Mouse (Mus musculus) embryonic facial prominence, embryonic 14.5 days (tissue): ENCODE measurements around the gene Slc38a2. TPM values are rescaled to one million over a fixed set of nuclear protein-coding genes. Genes with fewer than 3 reads are reported as not detected.

Experiments
- ATAC-seq: fragments of 200-750 bp; cut with Nextera tagmentation; 2 replicates; pipeline ENCODE4 v1.8.0; 2017; ENCODE audit warnings: low read depth, moderate number of reproducible peaks, moderate TSS enrichment
- DNase-seq: peaks from one replicate; pipeline ENCODE4 v3.0.0-alpha.2; 2015; ENCODE audit warnings: low spot score
- H3K27ac ChIP-seq: fragments of 300-500 bp; sonication (generic); replicated peaks from 2 replicates; pipeline ENCODE4 v1.5.1; 2014; ENCODE audit warnings: low read depth, mild to moderate bottlenecking, low read length, moderate library complexity
- H3K27me3 ChIP-seq: fragments of 300-500 bp; sonication (generic); replicated peaks from 2 replicates; pipeline ENCODE4 v1.6.1; 2014; ENCODE audit warnings: low read length; ENCODE audit not compliant: control insufficient read depth, insufficient read depth
- H3K36me3 ChIP-seq: fragments of 300-500 bp; sonication (generic); 2 replicates; pipeline ENCODE4 v1.6.1; 2014; ENCODE audit warnings: low read length, mixed read lengths; ENCODE audit not compliant: control insufficient read depth, insufficient read depth
- H3K4me1 ChIP-seq: fragments of 300-500 bp; sonication (generic); 2 replicates; pipeline ENCODE4 v1.6.1; 2014; ENCODE audit warnings: antibody characterized with exemption, low read length; ENCODE audit not compliant: control insufficient read depth, insufficient read depth
- H3K4me2 ChIP-seq: fragments of 300-500 bp; sonication (generic); 2 replicates; pipeline ENCODE4 v1.6.1; 2014; ENCODE audit warnings: low read depth, mild to moderate bottlenecking, low read length, moderate library complexity, mixed read lengths
- H3K4me3 ChIP-seq: fragments of 300-500 bp; sonication (generic); 2 replicates; pipeline ENCODE4 v1.5.1; 2014; ENCODE audit warnings: low read depth, mild to moderate bottlenecking, low read length
- H3K9ac ChIP-seq: fragments of 300-500 bp; sonication (generic); 2 replicates; pipeline ENCODE4 v1.6.1; 2014; ENCODE audit warnings: low read depth, mild to moderate bottlenecking, low read length, moderate library complexity, mixed read lengths
- H3K9me3 ChIP-seq: fragments of 300-500 bp; sonication (generic); 2 replicates; pipeline ENCODE4 v1.6.1; 2016; ENCODE audit warnings: low read length; ENCODE audit not compliant: control insufficient read depth
- WGBS: fragments of 180-500 bp; shearing (Covaris S2); extraction: QIAGEN DNeasy Blood & Tissue Kit; methylation state at CpG from one replicate; pipeline ENCODE4 v1.1.7; 2014; 5-methylcytosine and 5-hydroxymethylcytosine counted together
- polyA plus RNA-seq: library from polyadenylated mRNA; unstranded; fragments of >200 nt; fragmentation: Nextera tagmentation; extraction: Ambion mirVana; gene quantifications from 2 replicates; pipeline ENCODE4 v1.2.1, GENCODE M21; 2014

Slc38a2 gene
- polyA plus RNA-seq, 1 experiment from 2014 or later, result 147 TPM

DNA sequence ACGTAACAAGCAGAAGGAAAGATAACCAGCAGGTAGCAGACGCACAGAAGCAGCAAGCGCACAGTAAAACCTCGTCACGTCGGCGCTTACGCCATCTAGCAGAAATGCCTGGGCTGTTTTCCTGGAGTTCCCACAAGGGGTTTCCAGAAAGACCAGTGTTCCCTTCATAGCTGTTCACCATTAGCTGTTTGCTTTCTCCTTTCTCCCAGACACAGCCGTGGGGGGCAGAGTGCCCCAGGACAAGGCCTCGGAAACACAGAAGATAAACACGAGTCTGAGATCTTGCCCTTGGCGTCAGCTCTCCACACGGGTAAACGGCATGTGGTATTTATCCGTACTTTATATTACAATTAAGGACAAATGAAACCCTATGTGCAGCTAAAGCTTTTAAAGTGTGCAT is 23.8 kb downstream of the Slc38a2 start:
- DNase-seq (no peak), ATAC-seq (no peak)
- no peaks in the 10 kb centered on the region for H3K36me3 ChIP-seq
- 0 out of 2 replicates have a peak overlapping the region, but pooled peaks have one; percentile 11 for H3K4me2 ChIP-seq
- no peaks in the 10 kb centered on the region for H3K9me3 ChIP-seq
- 0 out of 2 replicates have a peak, but pooled peaks cover 5% of the 10 kb centered on the region for H3K27me3 ChIP-seq
- H3K4me1 ChIP-seq, result 0 out of 2 replicates have a peak, but pooled peaks cover 6% of the 10 kb centered on the region
- H3K4me3 ChIP-seq, result no peak overlapping the region
- WGBS, result 63% methylated on average over 15 of the region's 15 CpGs
- no peak overlapping the region for H3K9ac ChIP-seq
- H3K27ac ChIP-seq, result no peak overlapping the region

DNA sequence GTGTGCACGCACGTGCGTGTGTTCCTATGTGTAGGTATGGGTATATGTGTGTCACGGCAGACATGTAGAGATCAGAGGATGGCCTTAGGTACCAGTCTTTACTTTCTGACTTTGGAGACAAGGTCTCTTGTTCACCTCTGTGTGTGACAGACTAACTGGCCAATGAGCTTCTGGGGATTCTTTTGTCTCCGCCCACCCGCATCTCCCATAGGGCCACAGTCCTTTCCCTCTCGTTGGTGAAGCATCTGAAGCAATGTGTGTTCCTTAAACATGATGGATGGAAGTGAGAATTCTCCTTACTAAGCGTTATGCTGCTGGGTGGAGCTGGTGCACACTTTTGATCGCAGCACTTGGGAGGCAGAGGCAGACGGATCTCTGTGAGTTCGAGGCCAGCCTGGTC is 24.5 kb downstream of the Slc38a2 start:
- no peaks in the 10 kb centered on the region for H3K9me3 ChIP-seq
- no peak overlapping the region for H3K27ac ChIP-seq
- H3K4me3 ChIP-seq, result no peak overlapping the region
- 0 out of 2 replicates have a peak, but pooled peaks cover 5% of the 10 kb centered on the region for H3K27me3 ChIP-seq
- H3K9ac ChIP-seq, result no peak overlapping the region
- no peak for ATAC-seq
- H3K36me3 ChIP-seq, result no peaks in the 10 kb centered on the region
- H3K4me1 ChIP-seq, result 0 out of 2 replicates have a peak, but pooled peaks cover 6% of the 10 kb centered on the region
- DNase-seq, result no peak
- no peak overlapping the region for H3K4me2 ChIP-seq
- WGBS, result 83% methylated on average over 11 of the region's 11 CpGs

DNA sequence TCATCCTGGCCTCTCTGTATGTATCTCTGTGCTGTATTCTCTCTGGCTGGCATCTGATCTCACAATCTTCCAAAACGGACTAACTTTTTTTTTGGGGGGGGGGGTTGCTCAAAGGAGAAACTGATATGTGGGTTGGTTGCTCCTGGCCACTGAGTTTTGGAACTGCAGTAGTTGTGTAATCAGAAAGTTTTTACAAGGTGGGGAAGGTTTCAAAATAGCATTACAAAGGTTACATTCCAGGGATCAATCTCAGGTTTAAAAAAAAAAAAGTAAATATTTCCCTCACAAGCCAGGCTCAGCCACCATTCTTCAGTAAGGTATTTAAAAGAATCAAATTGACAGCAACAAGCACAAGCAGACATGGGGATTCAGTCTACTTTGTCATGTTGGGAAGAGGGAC is 25.4 kb downstream of the Slc38a2 start:
- DNase-seq (no peak), ATAC-seq (no peak)
- H3K4me1 ChIP-seq, result 0 out of 2 replicates have a peak, but pooled peaks cover 6% of the 10 kb centered on the region
- no peaks in the 10 kb centered on the region for H3K27me3 ChIP-seq
- H3K4me3 ChIP-seq, result no peak overlapping the region
- no peak overlapping the region for H3K4me2 ChIP-seq
- 46% methylated on average over 1 of the region's 1 CpGs for WGBS
- no peaks in the 10 kb centered on the region for H3K36me3 ChIP-seq
- H3K27ac ChIP-seq, result no peak overlapping the region
- H3K9me3 ChIP-seq, result no peaks in the 10 kb centered on the region
- H3K9ac ChIP-seq, result no peak overlapping the region

DNA sequence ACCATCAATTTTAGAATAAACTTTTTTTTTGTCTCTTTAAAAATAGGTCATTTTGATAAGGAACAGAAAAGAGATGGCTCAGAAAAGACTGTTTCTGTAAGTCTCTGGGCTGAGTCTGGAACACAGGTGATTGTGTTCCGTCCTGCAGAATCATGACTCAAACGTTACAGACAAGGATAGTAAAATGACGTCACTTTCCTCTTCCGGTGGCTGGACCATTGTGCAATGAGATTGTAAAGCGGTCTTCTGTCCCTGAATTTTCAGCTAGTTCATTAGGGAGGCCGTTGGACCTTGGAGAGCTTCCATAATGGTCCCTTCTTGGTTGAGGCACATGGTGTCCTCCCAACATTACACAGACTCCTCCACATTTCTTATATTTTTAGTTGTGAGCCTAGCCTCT is 29.8 kb downstream of the Slc38a2 start:
- Histone ChIP-seq H3K9ac (no peak overlapping the region), H3K36me3 (no peaks in the 10 kb centered on the region), H3K27ac (no peak overlapping the region), H3K4me1 (peaks cover 3% of the 10 kb centered on the region; the same call in 1 of the 2 replicates), H3K27me3 (no peaks in the 10 kb centered on the region), H3K9me3 (no peaks in the 10 kb centered on the region), H3K4me3 (no peak overlapping the region), H3K4me2 (no peak overlapping the region)
- no peak for DNase-seq
- 83% methylated on average over 6 of the region's 6 CpGs for WGBS
- no peak for ATAC-seq

DNA sequence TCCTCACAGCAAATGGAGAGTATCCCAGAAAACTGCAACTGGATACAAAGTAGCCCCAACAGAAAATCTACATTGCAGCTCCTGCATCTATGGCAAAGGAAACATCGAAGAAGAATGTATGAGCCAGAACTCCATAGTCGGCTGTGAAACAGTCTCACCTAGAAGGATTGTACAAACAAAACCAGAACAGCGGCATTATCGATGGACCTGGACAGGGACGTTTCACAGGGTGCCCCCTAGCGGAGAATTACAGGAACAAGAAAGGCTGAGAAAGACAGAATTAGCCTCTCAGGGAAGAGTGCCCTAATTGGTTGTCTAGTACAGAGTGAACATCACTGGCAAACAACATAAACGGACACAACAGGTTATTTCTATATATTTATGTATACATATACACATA is 32.9 kb downstream of the Slc38a2 start:
- DNase-seq (peak; percentile 85), ATAC-seq (peak; percentile 63; the same call in 1 of the 2 replicates)
- WGBS, result 6% methylated on average over 7 of the region's 7 CpGs
- Histone ChIP-seq H3K9ac (no peak overlapping the region), H3K36me3 (no peaks in the 10 kb centered on the region), H3K27me3 (no peaks in the 10 kb centered on the region), H3K4me2 (peak overlapping the region; percentile 47), H3K9me3 (no peaks in the 10 kb centered on the region), H3K4me1 (peaks cover 3% of the 10 kb centered on the region; the same call in 1 of the 2 replicates), H3K27ac (no peak overlapping the region), H3K4me3 (peak overlapping the region; percentile 10; the same call in 1 of the 2 replicates)

DNA sequence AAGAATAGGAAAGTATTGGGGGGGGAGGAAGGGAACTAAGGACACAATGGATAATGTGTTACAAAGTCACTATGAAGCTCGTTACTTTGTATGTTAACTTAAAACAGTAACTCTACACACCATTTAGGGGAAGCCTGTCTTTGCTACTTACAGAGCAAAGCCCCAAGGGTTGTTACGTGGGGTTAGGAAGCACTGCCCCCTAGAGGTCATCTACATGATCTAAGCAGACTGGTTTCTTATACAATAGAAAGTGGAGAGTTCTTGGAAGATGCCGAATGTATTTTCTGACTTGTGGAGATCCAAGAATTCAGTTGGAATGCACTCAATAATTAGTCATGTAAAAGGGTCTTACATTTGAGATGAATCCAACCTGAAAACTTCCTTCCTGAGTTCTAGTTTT is 33.6 kb downstream of the Slc38a2 start:
- DNase-seq (peak; percentile 94), ATAC-seq (peak; percentile 90)
- Histone ChIP-seq H3K4me1 (peaks cover 3% of the 10 kb centered on the region; the same call in 1 of the 2 replicates), H3K4me2 (peak overlapping the region; percentile 47), H3K9me3 (no peaks in the 10 kb centered on the region), H3K9ac (no peak overlapping the region), H3K27ac (no peak overlapping the region), H3K4me3 (no peak overlapping the region), H3K36me3 (no peaks in the 10 kb centered on the region), H3K27me3 (no peaks in the 10 kb centered on the region)
- WGBS, result 6% methylated on average over 3 of the region's 3 CpGs

DNA sequence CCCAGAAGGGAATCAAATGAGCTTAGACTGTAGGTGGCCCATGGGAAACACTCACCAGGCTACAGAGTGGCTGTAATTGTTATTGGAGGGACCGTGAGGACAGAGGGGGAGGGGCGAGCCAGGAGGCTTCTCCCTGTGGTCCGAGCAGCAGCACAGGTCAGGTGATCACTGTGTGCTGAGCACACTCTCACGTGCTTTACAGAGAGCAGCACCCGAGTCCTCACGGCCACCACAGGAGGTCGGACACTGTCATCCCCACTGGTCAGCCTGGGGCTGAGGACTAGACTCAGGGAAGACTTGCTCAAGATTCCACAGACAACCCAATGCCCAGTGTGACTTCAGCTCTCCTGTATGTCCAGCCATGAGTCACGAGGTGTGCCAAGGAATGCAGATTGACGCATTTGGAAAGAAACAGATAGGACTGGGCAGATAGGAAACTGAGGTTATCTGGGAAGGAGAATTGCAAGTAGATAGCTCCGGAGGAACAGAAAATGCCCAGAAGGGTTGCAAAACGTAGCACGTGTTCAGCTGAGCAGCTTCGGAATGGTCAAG is 38.9 kb downstream of the Slc38a2 start:
- no peaks in the 10 kb centered on the region for H3K9me3 ChIP-seq
- H3K4me1 ChIP-seq, result no peaks in the 10 kb centered on the region
- ATAC-seq (no peak), DNase-seq (no peak)
- no peaks in the 10 kb centered on the region for H3K36me3 ChIP-seq
- no peaks in the 10 kb centered on the region for H3K27me3 ChIP-seq
- no peak overlapping the region for H3K27ac ChIP-seq
- WGBS, result 58% methylated on average over 13 of the region's 13 CpGs
- no peak overlapping the region for H3K4me2 ChIP-seq
- H3K9ac ChIP-seq, result no peak overlapping the region
- no peak overlapping the region for H3K4me3 ChIP-seq

DNA sequence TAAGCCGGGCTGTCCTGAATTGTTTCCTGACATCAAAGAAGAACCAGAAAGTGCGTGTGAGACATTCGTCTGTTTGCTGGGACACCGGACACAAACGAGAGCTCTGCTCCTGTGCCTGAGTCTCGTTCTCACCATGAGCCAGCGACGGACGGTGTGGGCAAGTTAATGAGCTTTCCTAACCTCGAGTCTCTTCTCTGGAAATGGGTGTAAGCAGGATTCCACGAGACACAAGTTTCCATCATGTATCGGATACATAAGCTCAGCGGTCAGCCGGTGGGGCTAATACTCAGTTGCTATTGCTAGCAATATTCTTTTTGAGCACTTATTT is 41.3 kb downstream of the Slc38a2 start:
- no peak for ATAC-seq
- Histone ChIP-seq H3K27me3 (no peaks in the 10 kb centered on the region), H3K36me3 (no peaks in the 10 kb centered on the region), H3K4me1 (no peaks in the 10 kb centered on the region), H3K4me2 (no peak overlapping the region), H3K4me3 (no peak overlapping the region), H3K9me3 (no peaks in the 10 kb centered on the region), H3K9ac (no peak overlapping the region), H3K27ac (no peak overlapping the region)
- no peak for DNase-seq
- WGBS, result 66% methylated on average over 14 of the region's 14 CpGs

DNA sequence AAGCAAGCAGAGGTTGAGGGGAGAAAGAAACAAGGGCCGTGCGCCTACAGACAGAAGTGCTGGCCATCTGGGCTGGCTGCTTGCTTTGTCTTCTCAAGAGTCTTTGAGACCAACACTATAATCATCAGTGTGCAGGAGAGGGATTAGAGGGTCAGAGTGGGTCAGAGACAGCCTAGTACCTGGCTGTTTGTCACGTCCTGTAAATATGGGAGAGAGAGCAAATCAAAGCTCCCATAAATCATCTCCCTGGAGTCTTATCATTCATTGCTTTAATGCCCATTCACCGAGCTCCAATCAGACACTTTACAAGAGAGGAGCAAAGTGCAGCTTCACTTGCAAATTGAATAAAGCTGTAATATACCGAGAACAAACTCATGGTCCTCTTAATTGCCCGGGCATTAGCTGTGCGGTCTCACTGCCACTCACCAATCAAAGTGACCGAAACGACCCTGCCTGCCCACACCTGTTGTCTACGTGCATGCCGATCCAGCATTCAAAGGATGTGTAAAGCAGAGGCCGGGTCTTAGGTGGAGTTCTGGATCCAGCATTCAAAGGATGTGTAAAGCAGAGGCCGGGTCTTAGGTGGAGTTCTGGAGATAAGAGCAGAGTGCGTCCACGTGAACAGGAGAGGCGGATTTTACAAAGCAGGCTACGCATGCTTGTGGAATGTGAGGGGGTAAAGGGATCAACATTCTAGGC is 41.8 kb downstream of the Slc38a2 start:
- DNase-seq, result no peak
- peak; percentile 37; the same call in 1 of the 2 replicates for ATAC-seq

More for the DNA sequence above, 41.8 kb downstream of the Slc38a2 start:
- no peak overlapping the region for H3K27ac ChIP-seq
- H3K27me3 ChIP-seq, result no peaks in the 10 kb centered on the region
- no peaks in the 10 kb centered on the region for H3K36me3 ChIP-seq
- H3K9ac ChIP-seq, result no peak overlapping the region
- WGBS, result 53% methylated on average over 17 of the region's 17 CpGs
- H3K4me3 ChIP-seq, result no peak overlapping the region
- no peaks in the 10 kb centered on the region for H3K9me3 ChIP-seq
- no peak overlapping the region for H3K4me2 ChIP-seq
- no peaks in the 10 kb centered on the region for H3K4me1 ChIP-seq
